Mouse (Mus musculus) lung, postnatal 14 days (tissue): ENCODE results near the gene Oas1e.

Experiments
- DNase-seq: peaks from one replicate; pipeline ENCODE4 v3.0.0; 2021

Gene Oas1e

DNA sequence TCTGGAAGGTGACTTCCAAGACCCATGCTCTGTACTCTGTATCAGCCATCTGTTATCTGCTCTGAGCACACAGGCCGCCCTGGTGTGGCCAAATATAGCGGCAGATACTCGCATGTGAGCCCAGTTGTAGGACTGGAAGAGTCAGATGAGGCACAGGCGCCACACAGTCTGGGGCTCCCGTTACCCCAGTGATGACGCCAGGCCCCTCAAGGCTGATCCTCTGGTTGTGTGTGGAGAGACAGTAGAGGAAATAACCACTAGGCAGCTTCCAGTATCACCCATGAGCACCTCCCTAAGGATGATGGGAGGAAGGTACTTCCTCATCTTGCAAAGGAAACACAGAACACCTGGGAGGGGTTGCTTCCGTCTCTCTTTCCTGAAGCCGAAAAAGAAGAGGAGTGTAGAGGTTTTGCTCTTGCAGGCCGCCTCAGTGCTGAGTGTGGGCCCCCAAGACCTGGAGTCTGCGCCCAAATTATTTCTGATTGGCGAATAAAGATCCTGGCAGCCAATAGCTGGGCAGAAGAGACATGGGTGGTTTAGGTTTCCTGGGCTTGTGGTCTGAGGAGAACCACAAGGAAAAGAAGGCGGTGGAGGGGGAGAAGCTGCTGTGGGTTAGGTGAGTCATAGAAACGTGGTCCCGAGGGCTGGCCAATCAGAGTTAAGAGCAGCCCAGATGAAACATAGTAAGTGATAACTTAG, 19.9 kb downstream of the Oas1e start:
- DNase-seq: no peak

DNA sequence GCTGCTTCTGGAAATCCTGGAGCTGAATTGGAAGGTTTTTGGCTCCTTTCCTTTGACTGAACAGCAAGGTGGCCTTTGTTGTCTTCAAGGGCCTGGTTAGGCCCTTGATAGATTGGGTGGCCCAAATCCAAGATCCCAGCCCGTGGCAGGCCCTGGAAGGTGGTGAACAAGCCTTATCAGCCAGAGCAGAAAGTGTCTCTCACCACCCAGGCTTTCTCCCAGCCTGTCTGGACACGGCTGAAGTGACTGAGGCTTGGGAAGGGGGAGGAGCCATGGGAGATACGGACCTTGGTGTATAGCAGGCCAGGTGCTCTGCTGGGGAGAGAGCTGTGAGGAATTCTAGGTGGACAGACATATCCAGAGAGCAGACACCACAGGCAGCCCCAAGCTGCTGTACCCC, 25.9 kb downstream of the Oas1e start:
- no peak for DNase-seq

- DNase-seq: no peak
Measured at GRCm38 (mm10) chr5:120765010-120765409, 30.3 kb downstream of the Oas1e start.

DNA sequence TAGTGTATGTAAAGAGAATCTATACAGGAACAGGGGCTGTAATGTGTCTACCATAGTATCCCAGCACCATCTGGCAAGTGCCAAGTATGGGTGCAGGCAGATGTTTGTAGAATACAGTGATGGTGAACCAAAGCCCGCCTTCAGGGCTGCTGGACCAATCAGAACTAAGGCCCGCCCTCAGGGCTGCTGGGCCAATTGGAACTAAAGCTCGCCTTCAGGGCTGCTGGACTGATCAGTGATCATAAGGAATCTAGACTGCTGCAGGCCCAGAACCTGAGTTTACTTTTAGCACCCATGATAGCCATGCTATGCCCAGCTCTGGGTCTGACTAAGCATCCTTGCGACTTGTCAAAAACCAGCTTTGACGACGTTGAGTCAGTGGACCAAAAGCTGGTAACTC, 33.4 kb downstream of the Oas1e start:
- DNase-seq: no peak

- DNase-seq: no peak
Measured at GRCm38 (mm10) chr5:120754215-120754614, 41.1 kb downstream of the Oas1e start.

DNA sequence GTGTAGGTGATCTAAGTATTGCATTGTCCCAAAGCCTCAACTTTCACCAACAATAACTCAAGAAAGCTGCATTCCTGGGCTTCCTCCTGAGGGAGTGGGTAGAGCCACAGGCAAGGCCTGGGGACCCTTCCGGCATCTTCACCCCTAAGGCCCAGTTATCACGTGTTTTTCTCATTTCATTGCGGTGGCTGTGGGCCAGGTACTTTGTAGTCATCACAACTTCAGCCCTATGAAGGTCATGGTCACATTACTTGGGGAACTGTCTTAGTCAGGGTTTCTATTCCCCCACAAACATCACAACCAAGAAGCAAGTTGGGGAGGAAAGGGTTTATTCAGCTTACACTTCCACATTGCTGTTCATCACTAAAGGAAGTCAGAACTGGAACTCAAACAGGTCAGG, 42.5 kb downstream of the Oas1e start:
- no peak for DNase-seq

DNA sequence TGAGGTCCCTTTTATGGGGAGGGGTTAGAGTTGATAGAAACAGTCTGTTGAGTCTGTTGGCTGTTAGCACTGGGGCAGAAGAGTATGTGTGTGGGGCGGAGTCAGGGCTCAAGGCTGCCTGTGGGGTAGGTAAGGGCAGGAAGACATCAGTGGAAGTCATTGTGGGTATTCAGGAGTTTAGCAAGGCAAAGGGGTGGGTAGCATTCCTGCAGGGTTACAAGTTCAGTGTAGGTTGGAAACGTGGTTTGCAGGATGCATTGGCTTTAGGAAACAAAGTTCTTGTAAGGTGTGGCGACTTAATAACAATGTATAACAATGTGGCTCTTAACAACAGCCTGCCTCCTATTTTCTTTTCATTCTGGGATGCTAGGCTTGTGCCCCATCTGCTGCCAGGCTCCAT, 44.1 kb downstream of the Oas1e start:
- no peak for DNase-seq

DNA sequence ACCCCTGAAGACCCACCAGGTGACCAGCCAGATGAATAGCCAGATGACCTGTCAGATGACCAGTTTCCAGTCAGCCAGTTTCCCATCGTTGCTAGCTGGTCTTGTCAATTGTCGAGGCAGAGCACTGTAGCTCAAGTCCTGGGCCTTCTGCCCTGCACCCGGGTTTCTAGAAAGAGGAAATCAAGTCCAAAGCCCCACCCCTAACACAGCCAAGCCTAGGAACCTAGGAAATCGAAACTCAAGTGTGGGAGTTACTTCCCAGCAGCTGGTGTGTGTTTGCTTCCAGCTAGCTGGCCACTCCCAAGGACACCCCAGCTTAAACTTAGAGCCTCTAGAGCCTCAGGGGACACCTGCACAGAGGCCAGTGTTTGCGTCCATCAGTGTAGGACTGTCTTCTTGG, 45.6 kb downstream of the Oas1e start, which contains the start of gene Oas2:
TSS of gene Oas2 (minus strand) at position 166 of the 400 bp plus-strand sequence.
- DNase-seq: no peak

- DNase-seq: peak; percentile 64
Measured at GRCm38 (mm10) chr5:120746451-120746850, 48.9 kb downstream of the Oas1e start.

DNA sequence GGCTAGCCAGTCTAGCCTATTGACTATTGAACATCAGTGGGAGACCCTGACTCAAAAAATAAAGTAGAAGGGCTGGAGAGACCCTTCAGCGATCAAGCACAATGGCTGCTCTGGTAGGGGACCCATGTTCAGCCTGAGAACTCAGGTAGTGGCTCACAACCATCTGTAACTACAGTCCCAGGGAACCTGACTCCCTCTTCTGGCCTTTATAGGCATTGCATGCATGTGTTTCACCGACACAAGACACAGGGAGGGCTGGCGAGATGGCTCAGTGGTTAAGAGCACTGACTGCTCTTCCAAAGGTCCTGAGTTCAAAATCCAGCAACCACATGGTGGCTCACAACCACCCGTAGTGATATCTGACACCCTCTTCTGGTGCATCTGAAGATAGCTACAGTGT, 53.2 kb downstream of the Oas1e start:
- peak; percentile 26 for DNase-seq
